Mouse (Mus musculus): Measurements from ENCODE around the gene Bcar3. TPM values are rescaled to one million over a fixed set of nuclear protein-coding genes. Genes with fewer than 3 reads are reported as not detected.

Gene Bcar3
- total and polyA plus RNA-seq, 3 experiments, result not detected

GRCm38 (mm10) chr3:122494764-122495163, 200.8 kb downstream of the Bcar3 start:
- H3K4me1 ChIP-seq (ENCODE audit: control insufficient read depth in 1 of 2, insufficient read depth in 2 of 2, low read length in 2 of 2), result no peaks in the 10 kb centered on the region
- no peaks in the 10 kb centered on the region for H3K9me3 ChIP-seq (replicated peaks; ENCODE audit: insufficient read depth, low read length)
- TF ChIP-seq MEF2A (IDR thresholded peaks at IDR 0.05; ENCODE audit: extremely low read depth, insufficient replicate concordance, low read depth, low read length, poor library complexity, severe bottlenecking) (no peak), UBTF (IDR thresholded peaks at IDR 0.05; ENCODE audit: borderline replicate concordance, insufficient read depth, low read depth, low read length) (no peak), MAX (IDR thresholded peaks at IDR 0.05; ENCODE audit: low read length) (no peak), NELFE (IDR thresholded peaks at IDR 0.05; ENCODE audit: low read depth, low read length) (no peak)
- no peaks in the 10 kb centered on the region for H3K79me2 ChIP-seq (ENCODE audit: control insufficient read depth, insufficient read depth, low read length, poor library complexity)
- no peak overlapping the region for H3K9ac ChIP-seq (ENCODE audit: control insufficient read depth, low read depth, low read length, poor library complexity, severe bottlenecking)
- H3K27me3 ChIP-seq (ENCODE audit: control insufficient read depth in 1 of 2, insufficient read depth in 2 of 2, low read length in 2 of 2), result no peaks in the 10 kb centered on the region
- no peak for DNase-seq (ENCODE audit: low read depth, low spot score)
- H3K36me3 ChIP-seq (ENCODE audit: control insufficient read depth in 1 of 2, insufficient read depth in 2 of 2, low read length in 2 of 2), result no peaks in the 10 kb centered on the region
- no peak overlapping the region for H3K27ac ChIP-seq (ENCODE audit: control insufficient read depth, low read depth, low read length)
- H3K4me3 ChIP-seq (ENCODE audit: control insufficient read depth in 1 of 2, insufficient read depth in 1 of 2, low read depth in 2 of 2, low read length in 2 of 2), result no peak overlapping the region

- H3K27ac ChIP-seq (ENCODE audit: control insufficient read depth, low read depth, low read length), result no peak overlapping the region
Measured at GRCm38 (mm10) chr3:122497871-122498270, 203.9 kb downstream of the Bcar3 start.

GRCm38 (mm10) chr3:122498528-122498927, 204.6 kb downstream of the Bcar3 start:
- Histone ChIP-seq H3K9me3 (replicated peaks; ENCODE audit: insufficient read depth, low read length) (no peaks in the 10 kb centered on the region), H3K36me3 (ENCODE audit: control insufficient read depth in 1 of 2, insufficient read depth in 2 of 2, low read length in 2 of 2) (no peaks in the 10 kb centered on the region), H3K9ac (ENCODE audit: control insufficient read depth, low read depth, low read length, poor library complexity, severe bottlenecking) (no peak overlapping the region), H3K4me1 (ENCODE audit: control insufficient read depth in 1 of 2, insufficient read depth in 2 of 2, low read length in 2 of 2) (no peaks in the 10 kb centered on the region), H3K79me2 (ENCODE audit: control insufficient read depth, insufficient read depth, low read length, poor library complexity) (no peaks in the 10 kb centered on the region), H3K4me3 (ENCODE audit: control insufficient read depth in 1 of 2, insufficient read depth in 1 of 2, low read depth in 2 of 2, low read length in 2 of 2) (no peak overlapping the region), H3K27ac (ENCODE audit: control insufficient read depth, low read depth, low read length) (no peak overlapping the region), H3K27me3 (ENCODE audit: control insufficient read depth in 1 of 2, insufficient read depth in 2 of 2, low read length in 2 of 2) (no peaks in the 10 kb centered on the region)
- no peak for TF ChIP-seq ZC3H11A (IDR thresholded peaks at IDR 0.05; ENCODE audit: low read depth, low read length)
- no peak for DNase-seq (ENCODE audit: low read depth, low spot score)

More at GRCm38 (mm10) chr3:122497871-122498270, 203.9 kb downstream of the Bcar3 start:
- Histone ChIP-seq H3K27me3 (ENCODE audit: control insufficient read depth in 1 of 2, insufficient read depth in 2 of 2, low read length in 2 of 2) (no peaks in the 10 kb centered on the region), H3K4me3 (ENCODE audit: control insufficient read depth in 1 of 2, insufficient read depth in 1 of 2, low read depth in 2 of 2, low read length in 2 of 2) (no peak overlapping the region), H3K9ac (ENCODE audit: control insufficient read depth, low read depth, low read length, poor library complexity, severe bottlenecking) (no peak overlapping the region), H3K4me1 (ENCODE audit: control insufficient read depth in 1 of 2, insufficient read depth in 2 of 2, low read length in 2 of 2) (no peaks in the 10 kb centered on the region), H3K36me3 (ENCODE audit: control insufficient read depth in 1 of 2, insufficient read depth in 2 of 2, low read length in 2 of 2) (no peaks in the 10 kb centered on the region), H3K79me2 (ENCODE audit: control insufficient read depth, insufficient read depth, low read length, poor library complexity) (no peaks in the 10 kb centered on the region), H3K9me3 (replicated peaks; ENCODE audit: insufficient read depth, low read length) (no peaks in the 10 kb centered on the region)
- TF ChIP-seq SMC3 (IDR thresholded peaks at IDR 0.05; ENCODE audit: low read depth, low read length) (no peak), MAX (IDR thresholded peaks at IDR 0.05; ENCODE audit: low read length) (no peak), NRF1 (IDR thresholded peaks at IDR 0.05; ENCODE audit: insufficient read depth, low read depth, low read length, poor library complexity, severe bottlenecking) (no peak), MYB (IDR thresholded peaks at IDR 0.05; ENCODE audit: low read depth, low read length) (no peak), HCFC1 (IDR thresholded peaks at IDR 0.05; ENCODE audit: low read depth, low read length) (no peak), ZMIZ1 (IDR thresholded peaks at IDR 0.05; ENCODE audit: low read depth, low read length) (no peak), UBTF (IDR thresholded peaks at IDR 0.05; ENCODE audit: borderline replicate concordance, insufficient read depth, low read depth, low read length) (no peak), SIN3A (IDR thresholded peaks at IDR 0.05; ENCODE audit: low read length) (no peak), RCOR1 (IDR thresholded peaks at IDR 0.05; ENCODE audit: low read depth, low read length) (no peak), ZKSCAN1 (IDR thresholded peaks at IDR 0.05; ENCODE audit: low read depth, low read length) (no peak), TCF12 (IDR thresholded peaks at IDR 0.05; ENCODE audit: low read depth, low read length) (no peak)
- DNase-seq (ENCODE audit: low read depth, low spot score), result no peak

Data from MEL (cell line).